Mouse (Mus musculus) layer of hippocampus, postnatal 36 days (tissue): Measurements from ENCODE around the gene Zbtb46. TPM values are rescaled to one million over a fixed set of nuclear protein-coding genes. Genes with fewer than 3 reads are reported as not detected.

Experiments
- DNase-seq, 2 experiments: peaks; one replicate each; pipeline ENCODE4 v3.0.0; 2022
- total RNA-seq, 2 experiments: library from RNA; stranded (reverse); gene quantifications; 2 replicates each; pipeline ENCODE4 v1.2.3; 2021

The Zbtb46 gene
- total RNA-seq, 2 experiments from 2014 or later: 5.8 to 6.2 TPM

- DNase-seq: peak; percentile 15 to 27
Observed at GRCm38 (mm10) chr2:181463008-181463738, 3.9 kb upstream of the Zbtb46 start.

- DNase-seq: no peak
Observed at GRCm38 (mm10) chr2:181462604-181463003, 3.4 kb upstream of the Zbtb46 start.

- DNase-seq: no peak
Observed at GRCm38 (mm10) chr2:181461536-181462100, 2.4 kb upstream of the Zbtb46 start.

DNA sequence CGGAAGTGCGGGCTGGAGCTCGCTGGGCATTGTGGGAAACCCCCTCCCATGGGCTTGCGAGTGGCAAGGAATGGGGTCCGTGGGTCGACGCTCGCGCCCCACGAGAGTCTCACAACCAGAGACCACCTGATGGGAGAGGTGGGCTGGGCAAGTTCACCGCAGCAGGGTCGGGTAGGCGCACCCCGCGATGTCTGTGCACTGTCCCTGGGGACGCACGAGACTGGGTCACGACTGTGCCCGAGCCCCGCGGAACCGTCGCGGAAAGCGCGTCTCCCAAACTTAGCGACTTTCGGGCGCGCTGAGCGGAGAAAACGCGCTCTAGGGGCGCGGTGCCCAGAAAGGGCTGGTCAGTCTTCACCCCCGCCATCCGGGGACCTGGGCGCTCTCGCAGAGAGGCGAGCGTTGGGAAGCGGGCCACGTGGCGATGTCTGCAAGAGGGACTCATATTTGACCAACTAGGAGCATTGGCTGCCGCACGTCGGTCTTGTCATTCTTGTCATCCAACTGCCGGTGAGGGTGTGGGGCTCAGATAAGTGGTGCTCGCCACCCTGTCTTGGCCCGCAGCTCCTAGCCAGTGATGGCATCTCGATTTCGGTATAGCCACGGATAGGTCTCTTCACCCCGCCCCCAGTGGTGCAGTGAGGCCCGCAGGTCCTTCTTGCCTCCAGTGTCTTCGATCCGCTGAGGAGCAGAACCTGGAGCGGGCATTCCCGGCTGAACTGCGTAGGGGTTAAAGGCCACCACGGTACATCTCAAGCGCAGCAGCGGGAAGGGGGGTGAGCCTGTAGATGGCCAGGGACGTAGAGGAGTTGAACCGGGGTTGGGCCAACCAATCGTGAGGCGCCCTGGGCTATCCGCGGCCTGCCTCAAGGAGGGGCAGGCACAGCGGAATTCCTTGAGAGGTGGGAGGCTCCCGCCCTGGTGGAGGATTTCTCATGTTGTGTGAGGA, 721 bp upstream of the Zbtb46 start:
- peak in 1 of 2 experiments; percentile 13 for DNase-seq

- DNase-seq: no peak
Observed at GRCm38 (mm10) chr2:181458411-181459152, 644 bp downstream of the Zbtb46 start.

- no peak for DNase-seq
Observed at GRCm38 (mm10) chr2:181457831-181458230, 1.4 kb downstream of the Zbtb46 start.

DNA sequence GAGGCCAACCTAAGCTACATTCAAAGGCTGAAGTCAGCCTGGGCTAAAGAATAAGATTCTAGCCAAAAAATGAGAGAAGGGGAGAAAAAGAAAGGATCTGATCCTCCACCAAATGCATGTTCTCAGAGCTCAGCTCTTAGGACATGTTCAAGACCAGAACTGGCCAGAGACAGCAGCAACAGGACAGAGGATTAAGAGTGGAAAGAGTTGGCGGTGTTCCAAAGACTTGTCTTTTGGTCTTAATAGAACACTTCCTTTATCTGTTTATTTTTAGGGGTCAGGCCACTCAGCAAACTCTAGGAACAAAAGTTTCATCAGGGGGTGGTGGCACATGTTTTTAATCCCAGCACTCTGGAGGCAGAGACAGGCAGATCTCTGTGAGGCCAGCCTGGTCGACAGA, 3.3 kb downstream of the Zbtb46 start:
- DNase-seq: no peak

- no peak for DNase-seq
Observed at GRCm38 (mm10) chr2:181453274-181453673, 6.0 kb downstream of the Zbtb46 start.

DNA sequence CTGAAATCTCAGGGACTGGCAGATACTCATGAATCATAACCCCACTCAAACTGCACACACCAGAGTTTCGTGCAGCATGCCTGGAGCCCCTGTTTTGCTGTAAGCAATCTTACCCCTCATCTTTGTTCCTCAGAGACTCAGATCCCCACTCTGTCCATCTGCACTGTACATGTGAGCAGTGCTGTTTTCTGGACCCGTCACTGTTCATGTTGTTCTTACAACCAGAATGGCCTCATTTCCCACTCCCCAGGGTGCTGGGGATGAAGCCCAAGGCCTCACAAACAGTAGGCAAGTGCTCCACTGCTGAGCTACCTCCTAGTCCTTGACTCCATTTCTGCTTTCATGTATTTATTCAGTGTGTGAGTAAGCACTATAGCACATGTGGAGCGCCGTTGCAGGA, 7.0 kb downstream of the Zbtb46 start:
- DNase-seq: no peak

DNA sequence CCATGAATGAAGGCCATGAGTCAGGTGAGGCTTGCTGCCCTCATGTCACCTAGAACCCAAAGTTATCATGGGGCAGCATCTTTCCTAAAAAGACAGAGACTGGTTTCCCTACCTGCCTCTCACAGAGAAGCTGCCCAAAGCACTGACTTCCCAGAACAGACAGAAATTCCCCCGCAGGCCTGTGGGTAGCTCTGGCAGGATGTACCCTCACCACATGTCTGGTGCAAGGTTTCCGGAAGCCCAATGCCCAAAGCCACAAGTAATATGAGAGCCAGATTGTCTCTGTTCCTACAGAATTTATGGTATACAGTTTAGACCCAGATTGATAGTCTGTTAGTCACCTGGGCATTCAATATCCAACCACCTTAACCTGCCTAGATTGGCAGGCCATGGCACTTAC, 16.2 kb downstream of the Zbtb46 start:
- no peak for DNase-seq

DNA sequence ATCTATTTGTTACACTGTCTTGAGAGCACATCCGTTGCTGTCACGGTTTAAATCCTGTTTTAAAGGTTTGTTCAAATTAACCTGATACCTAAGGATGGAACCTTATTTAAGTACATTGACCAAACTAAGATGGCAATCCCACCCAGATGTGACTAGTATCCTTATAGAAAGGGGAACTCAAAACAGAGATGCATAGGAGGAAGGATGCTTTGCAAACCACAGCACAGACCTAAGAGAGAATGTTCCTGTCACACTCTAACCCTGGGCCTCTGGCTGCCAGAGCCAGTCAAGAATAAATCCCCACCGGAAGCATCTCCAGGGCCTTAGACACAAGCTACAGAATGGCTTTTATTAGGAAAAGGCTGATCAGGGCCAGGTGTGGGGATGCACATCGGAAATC, 21.1 kb downstream of the Zbtb46 start:
- no peak for DNase-seq

DNA sequence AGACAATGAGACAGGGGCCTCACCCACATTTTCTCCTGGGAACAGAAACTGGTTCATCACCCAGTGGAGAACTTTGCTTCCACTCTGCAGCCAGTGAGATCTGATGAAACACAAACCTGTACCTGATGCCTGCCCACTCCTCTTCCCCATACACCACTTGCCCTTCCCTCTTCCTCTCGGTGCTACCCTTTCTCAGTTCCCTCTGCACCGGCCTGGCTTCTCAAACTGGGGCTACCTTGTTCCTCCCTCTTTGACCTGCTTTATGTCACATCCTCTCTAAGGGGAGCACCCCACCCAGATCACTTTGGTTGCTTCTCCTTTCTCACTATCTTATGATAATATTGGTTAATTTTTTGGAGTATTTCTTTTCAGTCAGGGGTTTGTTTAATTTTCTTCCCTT, 23.0 kb downstream of the Zbtb46 start:
- no peak for DNase-seq

- no peak for DNase-seq
Observed at GRCm38 (mm10) chr2:181423834-181424233, 35.4 kb downstream of the Zbtb46 start.

DNA sequence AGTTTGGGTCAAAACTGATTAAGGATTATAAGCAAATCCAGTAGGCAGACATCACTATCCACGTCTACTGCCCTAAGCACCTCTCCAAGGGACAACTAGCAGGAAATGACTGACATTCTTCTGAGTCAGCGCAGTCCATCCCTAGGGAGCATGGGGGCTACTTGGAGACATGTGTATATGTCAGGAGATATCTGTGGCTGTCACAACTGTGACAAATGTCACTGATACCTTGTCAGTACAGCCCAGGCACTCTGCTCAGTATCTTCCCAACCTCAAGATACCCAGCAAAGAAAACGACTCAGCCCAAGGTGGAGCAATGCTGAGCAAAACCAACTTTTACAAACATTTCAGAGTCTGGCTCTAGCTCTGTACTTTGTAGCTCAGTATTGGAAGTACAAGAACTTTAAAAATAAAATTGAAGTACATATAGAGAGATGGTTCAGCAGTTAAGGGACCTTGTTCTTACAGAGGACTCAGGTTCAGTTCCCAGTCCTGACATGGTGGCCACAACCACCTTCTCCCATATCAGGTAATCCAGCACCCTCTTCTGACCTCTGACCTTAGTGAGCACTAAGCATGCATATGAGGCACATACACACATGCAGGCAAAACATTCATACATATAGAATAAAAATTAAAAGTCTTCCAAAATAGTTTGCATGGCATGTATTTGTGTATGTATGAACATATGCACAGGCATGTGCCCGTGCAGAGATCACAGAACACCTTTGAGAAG, 38.2 kb downstream of the Zbtb46 start:
- no peak for DNase-seq

GRCm38 (mm10) chr2:181420426-181420825, 38.8 kb downstream of the Zbtb46 start:
- peak in 1 of 2 experiments; percentile 23 for DNase-seq

DNA sequence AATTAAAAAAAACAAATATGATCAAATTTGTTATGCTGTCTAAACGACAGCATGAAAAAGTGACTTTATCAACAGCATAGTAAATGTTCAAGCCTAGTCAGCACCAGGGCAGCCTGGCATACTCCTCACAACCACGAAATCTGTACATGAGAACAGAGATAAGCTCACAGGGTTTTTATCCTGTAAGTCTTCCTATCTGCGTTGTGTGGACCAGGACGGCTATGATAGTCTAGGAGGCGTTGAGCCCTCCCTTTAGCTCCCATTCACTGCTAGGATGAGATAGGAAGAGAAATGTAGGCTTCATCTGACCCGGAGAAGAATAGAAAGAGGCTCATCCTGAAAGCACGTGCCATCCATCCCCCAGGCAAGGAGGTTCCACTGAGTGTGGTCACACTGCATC, 39.9 kb downstream of the Zbtb46 start:
- no peak for DNase-seq

- no peak for DNase-seq
Observed at GRCm38 (mm10) chr2:181415945-181416344, 43.3 kb downstream of the Zbtb46 start.

DNA sequence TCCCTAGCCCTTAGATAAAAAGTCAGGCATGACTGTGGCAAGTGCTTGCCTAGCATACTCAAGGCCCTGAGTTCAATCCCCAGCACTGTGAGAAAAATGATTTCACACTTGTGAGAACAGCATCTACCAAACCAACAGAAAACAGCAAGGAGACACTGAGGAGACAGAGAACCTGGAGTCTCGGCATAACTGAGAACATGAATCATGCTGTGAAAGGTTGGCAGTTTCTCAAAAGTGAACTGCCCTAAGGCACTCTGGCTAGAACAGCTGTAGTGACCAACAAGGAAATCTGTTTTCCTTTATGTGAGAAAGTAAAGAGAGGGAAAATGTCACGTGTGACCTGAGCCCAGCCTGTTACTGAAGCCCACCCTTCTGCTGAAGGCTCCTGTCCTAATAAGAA, 46.1 kb downstream of the Zbtb46 start:
- no peak for DNase-seq

GRCm38 (mm10) chr2:181410760-181411473, 48.3 kb downstream of the Zbtb46 start:
- DNase-seq: peak; percentile 47 to 56

DNA sequence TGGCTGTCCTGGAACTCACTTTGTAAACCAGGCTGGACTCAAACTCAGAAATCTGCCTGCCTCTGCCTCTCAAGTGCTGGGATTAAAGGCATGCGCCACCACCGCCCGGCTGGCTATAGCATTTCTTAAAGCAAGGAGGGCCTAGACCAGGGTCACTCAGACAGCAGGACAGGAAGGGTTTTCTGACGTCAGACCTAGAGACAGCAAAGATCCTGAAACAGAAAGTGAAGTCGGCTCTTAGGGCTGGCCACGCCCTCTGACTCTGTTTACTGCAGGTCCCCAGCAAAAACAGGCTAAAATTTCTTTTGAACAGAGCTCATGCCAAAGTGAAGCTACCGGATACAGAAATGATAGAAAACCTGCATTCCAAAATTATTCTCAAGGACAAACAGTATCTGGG, 49.6 kb downstream of the Zbtb46 start:
- no peak for DNase-seq

DNA sequence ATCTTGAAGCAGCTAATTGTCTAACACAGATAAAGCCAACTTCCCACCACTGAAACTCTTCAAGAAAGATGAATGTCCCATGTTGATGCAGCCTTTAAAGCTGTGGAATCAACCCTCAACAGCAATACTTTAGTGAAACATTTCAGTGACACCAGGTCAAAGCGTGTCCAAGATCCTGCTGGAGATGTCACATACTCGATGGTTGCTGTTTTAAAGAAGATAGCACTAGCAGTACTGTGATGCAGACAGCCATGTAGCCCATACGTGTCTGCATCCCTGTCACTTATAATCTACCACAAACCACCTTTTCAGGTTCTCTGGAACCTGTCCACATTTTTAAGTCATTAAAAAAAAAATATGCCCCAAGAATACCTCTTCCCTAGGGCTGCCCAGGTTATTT, 55.5 kb downstream of the Zbtb46 start:
- DNase-seq: no peak
